Comparison of ENCODE assay signal across 15 mouse cellular contexts in genomic region chr6:57063730-57064129, GRCm38 (mm10). TPM values are rescaled to one million over a fixed set of nuclear protein-coding genes. Genes with fewer than 3 reads are reported as not detected.
DNase-seq lines count a peak whose midpoint lies in the region; TF ChIP-seq lines count a peak whose summit lies in the region.
"Had no signal": no experiment of that assay in that cellular context is flagged by ENCODE, and none has a peak within 500 bp of the region (broad histone marks: within the 10 kb centered on the region; RNA-seq: fewer than 3 reads in every experiment).

No protein-coding gene starts in this region.

- H3K27me3 ChIP-seq in E14TG2a.4 (ENCODE audit: insufficient read depth, low read length) = no peaks in the 10 kb centered on the region

- DNase-seq in adrenal gland, postnatal 10 days = peak; percentile 21
- no peak for DNase-seq in adrenal gland, adult 2 months
- no peak for DNase-seq in layer of hippocampus, adult 2 months (ENCODE audit: low spot score in 2 of 2)
- no peak for DNase-seq in layer of hippocampus, adult 8-10 months (ENCODE audit: low spot score in 2 of 2)
- DNase-seq in c-Kit-positive CD71-positive TER-119-positive erythroid progenitor cells, embryonic 14.5 days (ENCODE audit: low spot score) = peak; percentile 1
- DNase-seq in right cerebral cortex, adult 18-20 months = no peak
- no peak for DNase-seq in left cerebral cortex, postnatal 36 days (ENCODE audit: low spot score in 2 of 2)

- TF ChIP-seq CTCF in layer of hippocampus, adult 2 months (conservative IDR thresholded peaks at IDR 0.05) = peak; percentile 17; the same call in 1 of the 2 replicates
- TF ChIP-seq CTCF in E14TG2a.4 (conservative IDR thresholded peaks at IDR 0.05; ENCODE audit: low read length) = peak; percentile 36

- no peak overlapping the region for H3K4me3 ChIP-seq in layer of hippocampus, adult 2 months
- no peak overlapping the region for H3K4me3 ChIP-seq in E14TG2a.4 (replicated peaks; ENCODE audit: low read length)
- H3K4me3 ChIP-seq: left cerebral cortex, adult 2 months had no signal

- intact Hi-C loops in left cerebral cortex, postnatal 36 days (cut with DNase I) = no loop called here

- H3K4me1 ChIP-seq in E14TG2a.4 (replicated peaks; ENCODE audit: low read depth, low read length) = no peaks in the 10 kb centered on the region

- H3K9me3 ChIP-seq in E14TG2a.4 (ENCODE audit: low read length) = no peaks in the 10 kb centered on the region

- no peak overlapping the region for H3K27ac ChIP-seq in layer of hippocampus, adult 2 months
- H3K27ac ChIP-seq: left cerebral cortex, adult 2 months had no signal

- no peaks in the 10 kb centered on the region for H3K36me3 ChIP-seq in E14TG2a.4 (ENCODE audit: insufficient read depth, low read length)

RNA-seq across cellular contexts. Expression of gene Vmn1r9, which starts 2.9 kb away (rescaled TPM):
- total RNA-seq in adrenal gland, postnatal 10 days (2021) = not detected
- total RNA-seq in adrenal gland, adult 2 months (2021) = not detected
- polyA plus RNA-seq in adrenal gland, adult 2 months (2012; rRNA removed) = not detected in 2 replicates
- total RNA-seq in layer of hippocampus, adult 2 months (2021) = not detected
- under 1 TPM in 1 of 4 experiments, not detected in 3; 0.07 TPM for total RNA-seq in layer of hippocampus, adult 8-10 months (2022)
- not detected for total RNA-seq in left cerebral cortex, postnatal 36 days (2021)
- total RNA-seq: adrenal gland, postnatal 4 days; heart, postnatal 36 days; left cerebral cortex, adult 2 months had no signal
- polyA plus RNA-seq: embryonic facial prominence, embryonic 14.5 days; frontal cortex, adult 2 months; lung, embryonic 16.5 days; neural tube, embryonic 11.5 days had no signal

RNA-seq across cellular contexts. Expression of gene Vmn1r8, which starts 31.6 kb away (rescaled TPM):
- total RNA-seq in adrenal gland, postnatal 10 days (2021) = not detected
- total RNA-seq in adrenal gland, adult 2 months (2021) = not detected
- polyA plus RNA-seq in adrenal gland, adult 2 months (2012; rRNA removed) = not detected in 2 replicates
- total RNA-seq in layer of hippocampus, adult 2 months (2021) = not detected
- total RNA-seq in layer of hippocampus, adult 8-10 months (2022) = not detected
- total RNA-seq in left cerebral cortex, postnatal 36 days (2021) = not detected
- total RNA-seq: adrenal gland, postnatal 4 days; heart, postnatal 36 days; left cerebral cortex, adult 2 months had no signal
- polyA plus RNA-seq: embryonic facial prominence, embryonic 14.5 days; frontal cortex, adult 2 months; lung, embryonic 16.5 days; neural tube, embryonic 11.5 days had no signal

RNA-seq across cellular contexts. Expression of gene Vmn1r7, which starts 38.6 kb away (rescaled TPM):
- total RNA-seq in adrenal gland, postnatal 10 days (2021) = not detected
- total RNA-seq in adrenal gland, adult 2 months (2021) = not detected
- polyA plus RNA-seq in adrenal gland, adult 2 months (2012; rRNA removed) = not detected in 2 replicates
- not detected for total RNA-seq in layer of hippocampus, adult 2 months (2021)
- not detected for total RNA-seq in layer of hippocampus, adult 8-10 months (2022)
- not detected for total RNA-seq in left cerebral cortex, postnatal 36 days (2021)
- total RNA-seq: adrenal gland, postnatal 4 days; heart, postnatal 36 days; left cerebral cortex, adult 2 months had no signal
- polyA plus RNA-seq: embryonic facial prominence, embryonic 14.5 days; frontal cortex, adult 2 months; lung, embryonic 16.5 days; neural tube, embryonic 11.5 days had no signal

RNA-seq across cellular contexts. Expression of gene Vmn1r10, which starts 45.5 kb away (rescaled TPM):
- not detected for total RNA-seq in adrenal gland, postnatal 10 days (2021)
- not detected for total RNA-seq in adrenal gland, adult 2 months (2021)
- polyA plus RNA-seq in adrenal gland, adult 2 months (2012; rRNA removed) = not detected in 2 replicates
- total RNA-seq in layer of hippocampus, adult 2 months (2021) = not detected
- total RNA-seq in layer of hippocampus, adult 8-10 months (2022) = not detected
- not detected for total RNA-seq in left cerebral cortex, postnatal 36 days (2021)
- total RNA-seq: adrenal gland, postnatal 4 days; heart, postnatal 36 days; left cerebral cortex, adult 2 months had no signal
- polyA plus RNA-seq: embryonic facial prominence, embryonic 14.5 days; frontal cortex, adult 2 months; lung, embryonic 16.5 days; neural tube, embryonic 11.5 days had no signal

Comparison
In these comparisons a context has a peak if more than half of its experiments do, and no peak if none do; other contexts are left out.
1. DNase-seq: peak in adrenal gland, postnatal 10 days (single experiment) and c-Kit-positive CD71-positive TER-119-positive erythroid progenitor cells, embryonic 14.5 days (single experiment); none in adrenal gland, adult 2 months (single experiment), layer of hippocampus, adult 2 months (0 of 2), layer of hippocampus, adult 8-10 months (0 of 2), right cerebral cortex, adult 18-20 months (single experiment) and left cerebral cortex, postnatal 36 days (0 of 2).